Mouse (Mus musculus): ENCODE results near the gene Olfml2a. TPM values are rescaled to one million over a fixed set of nuclear protein-coding genes. Genes with fewer than 3 reads are reported as not detected.

Gene Olfml2a
- polyA plus RNA-seq, 1 experiment from 2014 or later, result 6.8 TPM

DNA sequence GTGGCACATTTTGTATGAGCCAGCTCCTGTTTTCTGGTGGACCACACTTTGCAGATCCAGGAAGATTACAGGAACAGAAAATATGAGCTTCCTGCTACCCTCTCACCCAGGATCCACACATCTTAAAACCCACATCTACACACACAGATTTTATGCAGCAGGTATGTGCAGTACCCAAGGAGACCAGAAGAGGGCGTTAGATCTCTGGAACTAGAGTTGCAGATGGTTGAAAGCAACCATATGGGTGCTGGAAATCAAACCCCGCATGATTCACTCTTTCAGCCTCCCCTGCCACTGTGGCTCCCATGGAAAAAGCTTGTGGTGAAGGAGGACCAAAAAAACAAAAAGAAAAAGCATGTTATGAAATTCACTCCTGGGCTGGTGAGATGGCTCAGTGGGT, 7.3 kb downstream of the Olfml2a start:
- H3K36me3 ChIP-seq, result no peaks in the 10 kb centered on the region
- 62% methylated on average over 2 of the region's 2 CpGs for WGBS
- no peaks in the 10 kb centered on the region for H3K9me3 ChIP-seq (replicated peaks)
- no peak overlapping the region for H3K4me3 ChIP-seq
- H3K4me1 ChIP-seq (replicated peaks), result peaks cover 16% of the 10 kb centered on the region
- H3K9ac ChIP-seq, result no peak overlapping the region
- no peak for ATAC-seq (ENCODE audit: insufficient number of reproducible peaks, low FRiP score)
- H3K4me2 ChIP-seq, result no peak overlapping the region
- H3K27me3 ChIP-seq (replicated peaks), result no peaks in the 10 kb centered on the region
- no peak overlapping the region for H3K27ac ChIP-seq (ENCODE audit: poor library complexity, severe bottlenecking)

DNA sequence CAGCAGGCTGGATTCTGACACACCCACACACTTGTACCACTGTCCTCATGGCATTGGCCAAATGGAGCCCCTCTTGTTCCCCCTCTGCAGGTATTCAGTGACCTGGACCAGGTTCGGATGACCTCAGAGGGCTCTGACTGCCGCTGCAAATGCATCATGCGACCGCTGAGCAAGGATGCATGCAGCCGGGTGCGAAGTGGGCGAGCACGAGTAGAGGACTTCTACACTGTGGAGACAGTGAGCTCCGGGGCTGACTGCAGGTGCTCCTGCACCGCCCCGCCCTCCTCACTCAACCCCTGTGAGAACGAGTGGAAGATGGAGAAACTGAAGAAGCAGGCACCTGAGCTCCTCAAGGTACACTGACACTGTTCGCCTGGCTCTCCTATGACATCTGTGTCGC, 9.6 kb downstream of the Olfml2a start:
- Histone ChIP-seq H3K4me1 (replicated peaks) (no peaks in the 10 kb centered on the region), H3K4me2 (no peak overlapping the region), H3K9ac (no peak overlapping the region), H3K36me3 (no peaks in the 10 kb centered on the region), H3K4me3 (no peak overlapping the region), H3K27ac (ENCODE audit: poor library complexity, severe bottlenecking) (no peak overlapping the region), H3K9me3 (replicated peaks) (no peaks in the 10 kb centered on the region), H3K27me3 (replicated peaks) (no peaks in the 10 kb centered on the region)
- no peak for ATAC-seq (ENCODE audit: insufficient number of reproducible peaks, low FRiP score)
- WGBS, result 73% methylated on average over 14 of the region's 14 CpGs

DNA sequence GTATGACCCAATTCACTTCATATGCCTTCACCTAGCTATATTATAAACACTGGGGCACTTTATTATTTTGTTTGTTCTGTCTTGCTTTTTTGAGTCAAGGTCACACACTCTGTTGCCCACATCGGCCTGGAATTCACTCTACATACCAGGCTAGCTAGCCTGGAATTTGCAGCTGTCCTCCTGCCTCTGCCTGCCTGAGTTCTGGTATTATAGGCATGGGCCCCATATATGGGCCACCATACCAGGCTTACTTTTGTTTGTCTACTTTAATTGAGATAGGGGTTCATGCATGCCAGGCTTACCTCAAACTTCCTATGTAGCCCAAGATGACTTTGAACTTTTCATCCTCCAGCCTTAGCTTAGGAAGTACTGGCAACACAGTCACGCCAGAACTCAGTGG, 10.1 kb downstream of the Olfml2a start:
- no peaks in the 10 kb centered on the region for H3K9me3 ChIP-seq (replicated peaks)
- H3K4me3 ChIP-seq, result no peak overlapping the region
- H3K4me1 ChIP-seq (replicated peaks), result no peaks in the 10 kb centered on the region
- H3K27me3 ChIP-seq (replicated peaks), result no peaks in the 10 kb centered on the region
- 64% methylated on average over 2 of the region's 2 CpGs for WGBS
- H3K4me2 ChIP-seq, result no peak overlapping the region
- ATAC-seq (ENCODE audit: insufficient number of reproducible peaks, low FRiP score), result no peak
- no peaks in the 10 kb centered on the region for H3K36me3 ChIP-seq
- no peak overlapping the region for H3K9ac ChIP-seq
- H3K27ac ChIP-seq (ENCODE audit: poor library complexity, severe bottlenecking), result no peak overlapping the region

DNA sequence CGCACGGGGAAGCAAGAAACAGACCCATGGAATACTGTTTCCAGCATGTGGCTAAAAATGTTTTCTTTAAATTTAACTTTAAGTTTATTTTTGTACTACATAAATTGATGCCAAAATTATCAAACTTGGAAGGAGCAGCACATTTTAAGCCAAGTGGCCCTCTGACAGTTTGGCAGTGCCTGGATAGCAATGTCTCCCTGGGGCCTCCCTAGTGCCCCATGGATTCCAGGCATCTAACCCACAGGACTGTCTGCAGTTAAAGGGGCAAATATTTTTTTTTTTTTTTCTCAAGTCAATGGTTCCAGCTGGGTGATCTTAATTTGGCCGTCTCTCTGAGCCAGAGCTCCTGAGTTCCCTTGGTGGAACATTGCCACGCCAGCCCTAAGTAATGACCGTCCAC, 11.4 kb downstream of the Olfml2a start:
- Histone ChIP-seq H3K27me3 (replicated peaks) (no peaks in the 10 kb centered on the region), H3K9ac (no peak overlapping the region), H3K4me2 (no peak overlapping the region), H3K4me1 (replicated peaks) (0 out of 2 replicates have a peak, but pooled peaks cover 5% of the 10 kb centered on the region), H3K27ac (ENCODE audit: poor library complexity, severe bottlenecking) (no peak overlapping the region), H3K36me3 (no peaks in the 10 kb centered on the region), H3K9me3 (replicated peaks) (no peaks in the 10 kb centered on the region), H3K4me3 (no peak overlapping the region)
- ATAC-seq (ENCODE audit: insufficient number of reproducible peaks, low FRiP score), result no peak
- WGBS, result 85% methylated on average over 5 of the region's 5 CpGs

DNA sequence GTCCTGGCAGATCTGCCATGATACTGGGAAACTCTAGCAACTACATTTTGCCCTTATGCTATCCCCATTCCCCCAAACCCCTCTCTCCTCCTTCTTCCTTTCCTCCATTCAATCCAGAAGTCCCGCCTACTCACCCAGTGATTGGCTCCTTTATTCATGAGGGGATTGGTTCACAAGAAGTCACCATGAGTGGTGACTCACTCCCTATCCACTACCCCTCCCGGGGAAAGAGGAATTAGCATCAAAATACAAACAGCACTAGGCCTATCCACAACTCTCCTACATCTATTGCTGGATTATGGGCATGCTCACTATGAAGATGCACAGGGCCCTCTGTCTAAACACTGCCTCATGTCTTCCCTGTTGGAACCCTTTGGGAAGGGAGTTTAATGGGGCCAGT, 12.2 kb downstream of the Olfml2a start:
- WGBS, result 45% methylated on average over 2 of the region's 2 CpGs
- no peak overlapping the region for H3K27ac ChIP-seq (ENCODE audit: poor library complexity, severe bottlenecking)

DNA sequence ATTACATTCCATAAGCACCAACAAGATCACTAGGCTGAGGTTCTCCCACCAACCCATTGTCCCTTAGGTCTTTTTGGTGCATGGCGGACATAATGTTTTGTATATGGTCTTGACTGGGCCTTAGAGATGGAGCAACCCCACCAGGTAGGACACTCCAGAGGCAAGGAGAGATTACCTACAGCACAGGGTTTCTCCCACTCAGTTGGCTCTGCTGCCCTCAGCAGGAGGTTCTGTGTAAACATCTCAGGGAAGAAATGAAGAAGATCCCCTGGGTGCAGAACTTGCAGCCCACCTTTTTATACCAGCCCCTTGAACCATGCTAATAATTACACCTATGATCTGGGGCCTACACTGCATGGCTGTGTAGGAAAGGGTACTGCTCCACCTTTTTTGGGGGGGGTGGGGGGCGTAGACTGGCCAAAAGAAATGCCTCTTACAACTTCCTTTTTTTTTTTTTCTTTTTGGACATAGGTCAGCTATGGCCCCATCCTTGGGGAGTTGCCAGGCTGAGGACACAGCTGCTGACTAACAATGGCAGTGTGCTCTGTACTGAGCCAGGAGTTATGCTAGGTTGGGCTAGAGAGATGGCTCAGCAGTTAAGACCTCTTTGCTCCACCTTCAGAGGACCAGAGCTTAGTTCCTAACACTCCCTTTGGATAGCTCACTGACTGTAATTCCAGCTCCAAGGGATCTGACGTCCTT, 12.8 kb downstream of the Olfml2a start:
- WGBS, result 59% methylated on average over 3 of the region's 3 CpGs
- no peak for ATAC-seq (ENCODE audit: insufficient number of reproducible peaks, low FRiP score)
- Histone ChIP-seq H3K9me3 (replicated peaks) (no peaks in the 10 kb centered on the region), H3K9ac (no peak overlapping the region), H3K4me3 (no peak overlapping the region), H3K4me2 (no peak overlapping the region), H3K4me1 (replicated peaks) (0 out of 2 replicates have a peak, but pooled peaks cover 6% of the 10 kb centered on the region), H3K27me3 (replicated peaks) (no peaks in the 10 kb centered on the region), H3K36me3 (no peaks in the 10 kb centered on the region), H3K27ac (ENCODE audit: poor library complexity, severe bottlenecking) (no peak overlapping the region)

More for the DNA sequence above, 12.2 kb downstream of the Olfml2a start:
- H3K9ac ChIP-seq, result no peak overlapping the region
- no peaks in the 10 kb centered on the region for H3K27me3 ChIP-seq (replicated peaks)
- no peak overlapping the region for H3K4me2 ChIP-seq
- no peak for ATAC-seq (ENCODE audit: insufficient number of reproducible peaks, low FRiP score)
- no peaks in the 10 kb centered on the region for H3K36me3 ChIP-seq
- H3K4me1 ChIP-seq (replicated peaks), result 0 out of 2 replicates have a peak, but pooled peaks cover 5% of the 10 kb centered on the region
- no peaks in the 10 kb centered on the region for H3K9me3 ChIP-seq (replicated peaks)
- no peak overlapping the region for H3K4me3 ChIP-seq

DNA sequence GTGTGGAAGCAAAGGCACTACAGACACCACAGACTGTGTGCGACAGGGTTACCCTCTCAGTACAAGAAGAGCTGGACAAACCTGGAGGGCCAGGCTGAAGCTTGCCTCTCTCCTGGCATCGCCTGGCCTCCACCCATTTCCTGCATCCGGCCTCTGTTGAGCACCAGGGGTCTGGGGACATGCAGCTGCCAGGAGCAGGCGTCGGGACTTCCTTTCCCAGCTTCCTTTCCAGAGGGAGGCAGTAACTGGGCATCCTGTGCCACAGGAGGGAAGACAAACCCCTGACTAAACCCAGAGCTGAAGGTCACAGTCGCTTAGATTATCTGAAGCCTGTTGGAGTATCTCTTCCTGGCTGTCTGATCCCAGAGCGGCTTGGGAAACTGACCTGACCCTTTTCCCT, 15.8 kb downstream of the Olfml2a start:
- H3K4me2 ChIP-seq, result no peak overlapping the region
- 47% methylated on average over 7 of the region's 7 CpGs for WGBS
- peak; percentile 38 for ATAC-seq (ENCODE audit: insufficient number of reproducible peaks, low FRiP score)
- H3K9me3 ChIP-seq (replicated peaks), result no peaks in the 10 kb centered on the region
- 0 out of 2 replicates have a peak overlapping the region, but pooled peaks have one; percentile 32 for H3K27ac ChIP-seq (ENCODE audit: poor library complexity, severe bottlenecking)
- H3K27me3 ChIP-seq (replicated peaks), result no peaks in the 10 kb centered on the region
- H3K36me3 ChIP-seq, result no peaks in the 10 kb centered on the region
- no peak overlapping the region for H3K9ac ChIP-seq
- no peak overlapping the region for H3K4me3 ChIP-seq
- H3K4me1 ChIP-seq (replicated peaks), result peaks cover 27% of the 10 kb centered on the region

DNA sequence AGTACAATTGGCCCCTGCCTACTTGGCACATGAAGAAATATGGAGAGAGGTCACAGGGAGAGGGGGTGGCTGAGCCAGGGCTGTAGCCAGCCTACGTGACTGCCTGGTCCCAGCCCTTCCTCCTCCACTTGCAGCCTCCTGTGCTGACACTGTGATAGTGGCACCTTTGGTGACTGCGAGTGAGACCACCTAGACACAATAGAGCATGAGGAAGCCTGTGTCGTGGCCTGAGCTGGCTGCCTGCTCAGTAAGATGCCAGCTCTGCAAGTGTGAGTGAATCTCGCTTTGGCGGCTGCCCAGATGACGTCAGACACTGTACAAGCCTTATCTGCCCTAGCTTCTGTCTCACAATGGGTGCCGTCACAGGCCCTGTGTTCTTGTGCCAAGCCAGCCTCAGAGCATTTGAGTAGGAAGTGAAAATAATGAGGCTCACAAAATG, 18.5 kb downstream of the Olfml2a start:
- no peaks in the 10 kb centered on the region for H3K9me3 ChIP-seq (replicated peaks)
- peak overlapping the region; percentile 13 for H3K4me2 ChIP-seq
- WGBS, result 26% methylated on average over 7 of the region's 7 CpGs
- peaks cover 27% of the 10 kb centered on the region for H3K4me1 ChIP-seq (replicated peaks)
- H3K4me3 ChIP-seq, result no peak overlapping the region
- H3K27me3 ChIP-seq (replicated peaks), result no peaks in the 10 kb centered on the region
- peak; percentile 86 for ATAC-seq (ENCODE audit: insufficient number of reproducible peaks, low FRiP score)
- H3K9ac ChIP-seq, result no peak overlapping the region
- no peaks in the 10 kb centered on the region for H3K36me3 ChIP-seq
- peak overlapping the region; percentile 65 for H3K27ac ChIP-seq (ENCODE audit: poor library complexity, severe bottlenecking)

DNA sequence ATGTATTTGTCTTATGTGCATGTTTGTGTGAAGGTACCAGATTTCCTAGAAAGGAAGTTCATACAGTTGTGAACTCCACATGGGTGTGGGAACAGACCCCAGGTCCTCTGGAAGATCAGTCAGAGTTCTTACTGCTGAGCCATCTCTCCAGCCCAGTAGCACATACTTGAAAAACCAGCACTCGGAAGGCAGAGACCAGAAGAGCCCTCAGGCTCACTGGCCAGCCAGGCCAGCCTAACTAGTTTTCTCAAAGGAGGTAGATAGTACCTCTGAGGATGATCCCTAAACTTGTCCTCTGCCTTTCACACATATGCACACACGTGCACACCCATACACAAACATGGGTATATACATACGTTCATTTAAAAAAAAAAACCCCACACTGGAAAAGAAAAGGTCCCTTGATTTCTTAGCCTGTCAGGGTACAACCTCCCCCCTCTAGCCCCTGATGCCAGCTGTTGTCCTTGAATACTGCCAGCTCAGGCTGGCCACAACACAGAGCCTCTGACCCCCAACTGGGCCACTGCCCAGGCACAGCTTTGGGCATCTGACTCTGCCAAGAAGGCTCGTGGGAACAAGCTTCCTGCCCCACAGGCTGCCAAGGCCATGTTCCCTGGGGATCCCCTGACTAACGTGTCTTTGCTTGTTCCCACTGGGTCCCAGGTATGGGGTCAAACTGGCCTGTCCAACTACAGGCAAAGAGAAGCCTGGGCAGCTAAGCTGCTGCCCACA, 21.5 kb downstream of the Olfml2a start:
- peaks cover 3% of the 10 kb centered on the region; the same call in 1 of the 2 replicates for H3K9me3 ChIP-seq (replicated peaks)
- H3K4me2 ChIP-seq, result no peak overlapping the region
- no peak for ATAC-seq (ENCODE audit: insufficient number of reproducible peaks, low FRiP score)
- H3K27ac ChIP-seq (ENCODE audit: poor library complexity, severe bottlenecking), result no peak overlapping the region
- no peaks in the 10 kb centered on the region for H3K36me3 ChIP-seq
- peaks cover 23% of the 10 kb centered on the region for H3K4me1 ChIP-seq (replicated peaks)
- no peak overlapping the region for H3K9ac ChIP-seq
- 68% methylated on average over 5 of the region's 5 CpGs for WGBS
- no peak overlapping the region for H3K4me3 ChIP-seq
- H3K27me3 ChIP-seq (replicated peaks), result no peaks in the 10 kb centered on the region

DNA sequence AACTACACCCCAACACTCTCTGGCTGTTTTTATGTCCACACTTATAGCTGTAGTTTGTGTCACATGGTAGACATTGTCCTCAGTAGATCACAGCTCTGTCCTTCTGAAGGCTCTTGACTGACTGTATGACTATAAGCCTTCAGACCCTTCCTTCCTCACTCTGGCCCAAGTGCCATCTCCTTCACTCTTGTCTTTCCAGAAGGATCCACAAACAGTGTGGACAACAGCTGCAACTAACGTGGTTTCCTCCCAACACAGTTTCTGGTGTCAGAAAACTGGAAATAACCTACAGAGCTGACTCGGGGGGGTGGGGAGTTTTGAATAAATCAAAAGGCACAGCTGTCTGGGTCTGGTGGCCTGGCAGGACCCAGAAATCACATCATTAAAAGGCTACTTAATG, 24.3 kb downstream of the Olfml2a start:
- Histone ChIP-seq H3K36me3 (peaks cover 6% of the 10 kb centered on the region; the same call in 1 of the 2 replicates), H3K27me3 (replicated peaks) (no peaks in the 10 kb centered on the region), H3K9me3 (replicated peaks) (peaks cover 3% of the 10 kb centered on the region; the same call in 1 of the 2 replicates), H3K4me2 (no peak overlapping the region), H3K4me3 (no peak overlapping the region), H3K27ac (ENCODE audit: poor library complexity, severe bottlenecking) (no peak overlapping the region), H3K9ac (no peak overlapping the region), H3K4me1 (replicated peaks) (peaks cover 7% of the 10 kb centered on the region)
- WGBS, result 71% methylated on average over 2 of the region's 2 CpGs
- ATAC-seq (ENCODE audit: insufficient number of reproducible peaks, low FRiP score), result no peak

DNA sequence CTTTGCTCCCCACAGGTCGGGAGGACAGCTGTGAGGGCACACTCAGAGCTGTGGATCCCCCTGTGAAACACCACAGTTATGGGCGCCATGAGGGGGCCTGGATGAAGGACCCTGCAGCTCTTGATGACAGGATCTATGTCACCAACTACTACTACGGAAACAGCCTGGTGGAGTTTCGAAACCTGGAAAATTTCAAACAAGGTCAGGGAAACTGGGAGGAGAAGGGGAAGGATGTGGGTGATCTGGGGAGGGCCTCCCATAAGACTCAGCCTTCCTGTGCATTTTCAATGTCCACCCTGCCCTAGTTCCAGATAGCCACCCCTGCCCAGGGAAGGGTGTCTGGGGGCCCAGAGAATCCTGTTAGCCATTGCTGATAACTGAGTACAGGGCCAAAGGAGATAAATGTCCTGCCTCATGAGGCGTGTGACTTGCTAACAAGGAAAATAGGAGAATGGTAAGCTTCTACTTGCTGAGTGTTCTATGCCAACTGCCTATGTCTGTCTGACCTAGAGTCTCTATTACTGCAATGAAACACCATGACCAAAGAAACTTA, 26.0 kb downstream of the Olfml2a start:
- no peak overlapping the region for H3K4me3 ChIP-seq
- 0 out of 2 replicates have a peak, but pooled peaks have one; percentile 33 for ATAC-seq (ENCODE audit: insufficient number of reproducible peaks, low FRiP score)

More for the DNA sequence above, 26.0 kb downstream of the Olfml2a start:
- Histone ChIP-seq H3K4me1 (replicated peaks) (no peaks in the 10 kb centered on the region), H3K27me3 (replicated peaks) (no peaks in the 10 kb centered on the region), H3K4me2 (no peak overlapping the region), H3K9me3 (replicated peaks) (peaks cover 3% of the 10 kb centered on the region; the same call in 1 of the 2 replicates), H3K9ac (no peak overlapping the region), H3K36me3 (peaks cover 6% of the 10 kb centered on the region; the same call in 1 of the 2 replicates), H3K27ac (ENCODE audit: poor library complexity, severe bottlenecking) (0 out of 2 replicates have a peak overlapping the region, but pooled peaks have one; percentile 18)
- WGBS, result 61% methylated on average over 5 of the region's 5 CpGs

Measured in heart, embryonic 12.5 days (tissue).